Mouse (Mus musculus) hindbrain, postnatal 0 days (tissue): ENCODE measurements around the gene Lsm11. TPM values are rescaled to one million over a fixed set of nuclear protein-coding genes. Genes with fewer than 3 reads are reported as not detected.

Source experiments
- ATAC-seq: fragments of 200-750 bp; cut with Nextera tagmentation; 2 replicates; pipeline ENCODE4 v1.8.0; 2017; ENCODE audit warnings: mild to moderate bottlenecking, moderate TSS enrichment, moderate library complexity
- DNase-seq: peaks from one replicate; pipeline ENCODE4 v3.0.0-alpha.2; 2015; ENCODE audit warnings: low spot score
- H3K27ac ChIP-seq: fragments of 300-500 bp; sonication (generic); 2 replicates; pipeline ENCODE4 v1.5.1; 2014; ENCODE audit warnings: mild to moderate bottlenecking
- H3K27me3 ChIP-seq: fragments of 300-500 bp; sonication (generic); 2 replicates; pipeline ENCODE4 v1.6.1; 2014; ENCODE audit warnings: low read length, mixed read lengths; ENCODE audit not compliant: insufficient read depth
- H3K36me3 ChIP-seq: fragments of 300-500 bp; sonication (generic); 2 replicates; pipeline ENCODE4 v1.6.1; 2014; ENCODE audit warnings: low read length, mixed read lengths; ENCODE audit not compliant: insufficient read depth
- H3K4me1 ChIP-seq: fragments of 300-500 bp; sonication (generic); 2 replicates; pipeline ENCODE4 v1.6.1; 2014; ENCODE audit warnings: antibody characterized with exemption, low read length, mixed read lengths; ENCODE audit not compliant: insufficient read depth
- H3K4me2 ChIP-seq: fragments of 300-500 bp; sonication (generic); 2 replicates; pipeline ENCODE4 v1.6.1; 2014; ENCODE audit warnings: low read depth, mild to moderate bottlenecking, low read length, moderate library complexity, mixed read lengths
- H3K4me3 ChIP-seq: fragments of 300-500 bp; sonication (generic); 2 replicates; pipeline ENCODE4 v1.5.1; 2014; ENCODE audit warnings: low read length
- H3K9ac ChIP-seq: fragments of 300-500 bp; sonication (generic); replicated peaks from 2 replicates; pipeline ENCODE4 v1.6.1; 2014; ENCODE audit warnings: mild to moderate bottlenecking, low read length, moderate library complexity, mixed read lengths
- H3K9me3 ChIP-seq: fragments of 300-500 bp; sonication (generic); 2 replicates; pipeline ENCODE4 v1.6.1; 2016; ENCODE audit warnings: low read length, mixed read lengths
- CTCF ChIP-seq: IDR thresholded peaks from 2 replicates; pipeline ENCODE4 v1.5.1; 2016; ENCODE audit warnings: antibody characterized with exemption, control low read depth, low read depth
- WGBS: fragments of 180-500 bp; shearing (Covaris S2); extraction: QIAGEN DNeasy Blood & Tissue Kit; methylation state at CpG from one replicate; pipeline ENCODE4 v1.1.7; 2014; 5-methylcytosine and 5-hydroxymethylcytosine counted together
- polyA plus RNA-seq: library from polyadenylated mRNA; unstranded; fragments of >200 nt; fragmentation: Nextera tagmentation; extraction: Ambion mirVana; gene quantifications from 2 replicates; pipeline ENCODE4 v1.2.1, GENCODE M21; 2015
- total RNA-seq: library from RNA; depleted of rRNA; stranded (reverse); fragments of >200 nt; gene quantifications from 2 replicates; pipeline ENCODE4 v1.2.3, GENCODE M21; 2014

Gene Lsm11
- total and polyA plus RNA-seq, 2 experiments from 2014 or later: 31.0 to 92.6 TPM

GRCm38 (mm10) chr11:45937478-45937877 lies 7.3 kb downstream of the Lsm11 start:
- DNase-seq (no peak), ATAC-seq (no peak)
- H3K36me3 ChIP-seq: peaks cover 28% of the 10 kb centered on the region
- WGBS: 92% methylated on average over 8 of the region's 8 CpGs
- H3K9ac ChIP-seq: no peak overlapping the region
- no peaks in the 10 kb centered on the region for H3K4me1 ChIP-seq
- no peak overlapping the region for H3K4me2 ChIP-seq
- no peak overlapping the region for H3K4me3 ChIP-seq
- H3K27me3 ChIP-seq: no peaks in the 10 kb centered on the region
- no peaks in the 10 kb centered on the region for H3K9me3 ChIP-seq
- no peak overlapping the region for H3K27ac ChIP-seq
- TF ChIP-seq CTCF: no peak

- no peaks in the 10 kb centered on the region for H3K9me3 ChIP-seq
- H3K27me3 ChIP-seq: no peaks in the 10 kb centered on the region
- no peak overlapping the region for H3K27ac ChIP-seq
- no peak for DNase-seq
- no peak overlapping the region for H3K9ac ChIP-seq
- WGBS: 94% methylated on average over 10 of the region's 10 CpGs
- TF ChIP-seq CTCF: no peak
- no peak overlapping the region for H3K4me2 ChIP-seq
- peaks cover 37% of the 10 kb centered on the region for H3K36me3 ChIP-seq
- H3K4me3 ChIP-seq: no peak overlapping the region
- H3K4me1 ChIP-seq: no peaks in the 10 kb centered on the region
- 0 out of 2 replicates have a peak, but pooled peaks have one; percentile 13 for ATAC-seq
Measured at GRCm38 (mm10) chr11:45932771-45933170, 12.0 kb downstream of the Lsm11 start.

GRCm38 (mm10) chr11:45929541-45929940 lies 15.2 kb downstream of the Lsm11 start:
- H3K4me3 ChIP-seq: no peak overlapping the region
- no peaks in the 10 kb centered on the region for H3K4me1 ChIP-seq
- H3K27ac ChIP-seq: no peak overlapping the region
- no peak overlapping the region for H3K9ac ChIP-seq
- no peak for TF ChIP-seq CTCF
- H3K27me3 ChIP-seq: no peaks in the 10 kb centered on the region
- no peak overlapping the region for H3K4me2 ChIP-seq
- H3K36me3 ChIP-seq: peaks cover 28% of the 10 kb centered on the region
- ATAC-seq: no peak
- 84% methylated on average over 10 of the region's 10 CpGs for WGBS
- DNase-seq: no peak
- no peaks in the 10 kb centered on the region for H3K9me3 ChIP-seq

DNA sequence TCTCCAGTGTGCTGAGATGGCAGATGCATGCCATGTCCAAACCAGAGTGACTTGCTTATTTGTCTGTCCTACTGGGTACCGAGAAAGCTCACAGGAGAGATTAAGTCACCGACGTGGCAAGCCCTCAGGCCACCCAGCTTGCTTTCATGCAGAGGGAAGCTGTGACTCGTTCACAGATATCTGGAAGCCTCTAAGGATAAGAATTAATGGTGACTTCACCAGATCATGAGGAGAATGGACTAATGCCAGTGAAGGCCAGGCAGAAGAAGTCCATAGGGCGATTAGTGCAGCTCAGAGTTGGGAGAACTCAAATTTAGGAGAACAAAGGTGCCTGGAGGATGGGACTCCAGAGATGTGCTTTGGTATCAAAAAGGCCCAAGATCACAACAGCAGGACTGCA lies 17.3 kb downstream of the Lsm11 start:
- H3K36me3 ChIP-seq: peaks cover 9% of the 10 kb centered on the region; the same call in 1 of the 2 replicates
- ATAC-seq: no peak
- no peak overlapping the region for H3K27ac ChIP-seq
- WGBS: 55% methylated on average over 5 of the region's 5 CpGs
- no peaks in the 10 kb centered on the region for H3K4me1 ChIP-seq
- H3K9ac ChIP-seq: no peak overlapping the region
- H3K27me3 ChIP-seq: no peaks in the 10 kb centered on the region
- H3K4me3 ChIP-seq: no peak overlapping the region
- no peaks in the 10 kb centered on the region for H3K9me3 ChIP-seq
- DNase-seq: no peak
- TF ChIP-seq CTCF: no peak
- no peak overlapping the region for H3K4me2 ChIP-seq

DNA sequence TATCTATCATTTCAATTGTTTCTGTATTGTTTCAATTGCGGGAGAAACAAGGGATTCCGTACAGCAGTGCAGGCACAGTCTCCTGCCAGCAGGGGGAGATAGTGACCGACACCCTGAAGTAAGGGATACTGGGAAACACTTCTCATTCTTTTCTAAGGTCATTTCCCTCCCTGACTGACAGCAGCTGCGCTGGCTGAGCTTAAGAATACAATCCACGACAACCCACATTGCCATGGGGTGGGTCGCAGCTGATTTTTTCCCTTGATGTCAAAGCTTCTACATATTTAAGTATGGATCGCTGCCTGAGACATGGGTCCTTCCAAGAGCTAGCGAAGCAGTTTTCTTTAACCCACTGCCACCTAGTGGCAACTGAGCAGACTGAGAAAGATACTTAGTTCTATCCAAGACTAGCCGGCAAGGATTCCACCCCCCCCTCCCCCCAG lies 18.1 kb downstream of the Lsm11 start:
- Histone ChIP-seq H3K4me3 (peak overlapping the region; percentile 31), H3K27me3 (no peaks in the 10 kb centered on the region), H3K9me3 (no peaks in the 10 kb centered on the region), H3K4me2 (peak overlapping the region; percentile 54), H3K9ac (peak overlapping the region; percentile 18; the same call in 1 of the 2 replicates), H3K27ac (no peak overlapping the region), H3K36me3 (peaks cover 8% of the 10 kb centered on the region; the same call in 1 of the 2 replicates), H3K4me1 (no peaks in the 10 kb centered on the region)
- TF ChIP-seq CTCF: peak; percentile 93
- under 1% methylated on average over 9 of the region's 9 CpGs for WGBS
- peak; percentile 92 for ATAC-seq
- peak; percentile 93 for DNase-seq

GRCm38 (mm10) chr11:45925436-45925835 lies 19.3 kb downstream of the Lsm11 start:
- no peak overlapping the region for H3K27ac ChIP-seq
- no peak for ATAC-seq

DNA sequence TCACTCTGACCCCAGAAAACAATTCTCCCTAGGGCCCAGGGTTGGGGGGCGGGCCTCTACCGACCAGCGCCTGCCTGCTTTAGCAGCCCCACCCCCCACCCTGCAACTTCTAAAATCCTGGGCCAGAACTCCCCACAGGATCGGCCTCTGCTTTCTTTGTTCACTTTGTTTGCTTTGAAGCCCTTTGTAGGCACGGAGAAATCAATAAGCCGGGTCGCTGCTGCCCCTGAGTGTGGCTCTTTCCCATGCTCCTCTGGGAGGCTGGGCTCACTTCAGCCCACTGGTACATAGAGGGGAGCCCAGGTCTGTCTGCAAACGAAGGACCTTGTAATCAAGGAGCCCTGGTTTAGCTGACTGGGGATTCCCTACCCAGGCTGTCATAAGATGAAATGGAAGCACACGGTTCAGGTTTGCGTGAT lies 23.2 kb downstream of the Lsm11 start:
- Histone ChIP-seq H3K9me3 (no peaks in the 10 kb centered on the region), H3K4me1 (no peaks in the 10 kb centered on the region), H3K4me3 (no peak overlapping the region), H3K9ac (no peak overlapping the region), H3K4me2 (no peak overlapping the region), H3K36me3 (no peaks in the 10 kb centered on the region), H3K27ac (peak overlapping the region; percentile 46), H3K27me3 (no peaks in the 10 kb centered on the region)
- DNase-seq (no peak), ATAC-seq (no peak)
- 11% methylated on average over 10 of the region's 10 CpGs for whole genome bisulfite sequencing
- TF ChIP-seq CTCF: no peak

More at GRCm38 (mm10) chr11:45925436-45925835, 19.3 kb downstream of the Lsm11 start:
- Histone ChIP-seq H3K27me3 (no peaks in the 10 kb centered on the region), H3K4me3 (no peak overlapping the region), H3K36me3 (peaks cover 8% of the 10 kb centered on the region; the same call in 1 of the 2 replicates), H3K4me1 (no peaks in the 10 kb centered on the region), H3K4me2 (no peak overlapping the region), H3K9ac (no peak overlapping the region), H3K9me3 (no peaks in the 10 kb centered on the region)
- TF ChIP-seq CTCF: no peak
- WGBS: 54% methylated on average over 6 of the region's 6 CpGs
- no peak for DNase-seq
